Mouse (Mus musculus) heart, postnatal 25 days (tissue): Measurements from ENCODE around the gene Gprc5a. TPM values are rescaled to one million over a fixed set of nuclear protein-coding genes. Genes with fewer than 3 reads are reported as not detected.

ENCODE experiments used
- DNase-seq: peaks from one replicate; pipeline ENCODE4 v3.0.0; 2022; ENCODE audit warnings: low spot score
- intact Hi-C: fragments of 180-260 bp; cut with DNase I; formaldehyde crosslinking; loops from one replicate; pipeline ENCODE4 v1.15.1; 2025
- total RNA-seq, 2 experiments: library from RNA; stranded (reverse); gene quantifications; 2 replicates each; pipeline ENCODE4 v1.2.3; 2021

Gprc5a gene
- total RNA-seq, 2 experiments from 2014 or later, result 1.0 TPM

DNA sequence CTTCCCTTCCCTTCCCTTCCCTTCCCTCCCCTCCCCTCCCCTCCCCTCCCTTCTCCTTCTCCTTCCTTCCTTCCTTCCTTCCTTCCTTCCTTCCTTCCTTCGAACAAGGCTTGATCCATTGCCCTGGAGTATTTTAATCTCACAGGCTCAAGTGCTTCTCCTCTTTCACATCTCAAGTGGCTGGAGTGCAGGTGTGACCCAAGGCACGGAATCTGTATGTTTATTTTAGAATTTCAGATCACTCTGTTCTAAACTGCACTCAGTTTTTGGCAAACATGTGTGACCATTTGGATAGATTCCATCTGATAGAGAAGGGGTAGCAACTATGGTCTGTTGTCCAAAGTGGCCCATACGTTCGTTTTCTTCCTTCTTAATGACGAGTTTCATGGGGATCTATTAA is 2.8 kb downstream of the Gprc5a start:
- DNase-seq, result no peak
- intact Hi-C loops, result no loop called here

DNA sequence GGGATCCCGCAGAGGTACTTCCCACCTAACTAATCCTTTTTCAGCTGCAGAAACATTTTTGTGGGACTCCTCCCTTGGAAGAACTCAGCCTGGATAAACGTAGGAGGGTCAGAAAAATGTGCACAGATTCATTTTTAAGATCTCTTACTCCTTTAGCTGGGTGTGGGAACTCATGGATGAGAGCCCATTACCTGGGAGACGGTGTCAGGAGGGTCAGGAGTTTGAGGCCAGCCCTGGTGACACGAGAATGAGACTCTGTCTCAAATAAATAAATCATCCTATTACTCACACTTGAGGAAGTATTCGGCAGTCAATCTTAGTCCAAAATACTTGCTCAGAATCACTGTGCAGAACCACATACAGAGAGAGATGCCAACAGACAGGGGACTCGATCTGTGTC is 4.4 kb downstream of the Gprc5a start:
- intact Hi-C loops, result no loop called here
- DNase-seq, result no peak

DNA sequence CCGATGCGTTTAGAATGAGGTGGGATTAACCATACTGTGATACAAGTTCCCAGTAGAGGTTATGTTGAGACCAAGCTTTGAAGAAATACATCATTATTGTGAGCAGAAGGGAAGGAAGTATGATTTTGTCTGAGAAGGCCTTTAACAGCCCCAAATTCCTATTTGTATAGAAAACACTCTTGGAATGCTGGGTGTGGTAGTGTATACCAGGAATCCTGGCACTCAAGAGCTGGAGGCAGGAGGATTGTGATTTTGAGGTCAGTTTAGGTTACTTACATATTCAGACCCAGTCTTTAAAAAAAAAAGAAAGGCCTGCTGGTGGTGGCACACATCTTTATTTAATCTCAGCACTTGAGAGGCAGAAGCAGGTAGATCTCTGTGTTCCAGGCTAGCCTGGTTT is 4.9 kb downstream of the Gprc5a start:
- intact Hi-C loops, result no loop called here
- no peak for DNase-seq

DNA sequence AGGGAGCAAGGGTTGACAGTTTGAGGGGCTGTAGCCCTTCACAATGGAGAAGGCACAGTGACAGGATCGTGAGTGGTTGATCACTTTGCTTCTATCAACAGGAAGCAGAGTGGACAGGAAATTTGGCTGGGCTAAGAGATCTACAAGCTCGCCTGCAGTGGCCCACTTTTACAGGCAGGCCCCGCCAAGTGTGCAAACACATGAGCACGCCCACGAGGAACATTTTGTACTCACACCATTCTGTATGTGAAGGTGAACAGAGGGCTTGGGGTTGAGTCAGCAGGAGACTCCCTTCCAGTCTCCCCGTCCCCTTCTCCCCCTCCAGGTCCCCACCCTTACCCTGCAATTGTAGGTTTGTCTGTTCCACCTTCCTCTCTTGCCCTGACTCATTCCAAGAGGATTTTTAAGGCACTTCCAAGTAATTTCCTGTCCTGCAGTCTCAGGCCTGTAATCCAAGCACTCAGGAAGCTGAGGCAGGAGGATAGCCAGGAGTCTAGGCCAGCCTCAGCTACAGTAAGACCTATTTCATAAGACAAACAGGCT is 9.0 kb downstream of the Gprc5a start:
- intact Hi-C loops, result no loop called here
- DNase-seq, result no peak

DNA sequence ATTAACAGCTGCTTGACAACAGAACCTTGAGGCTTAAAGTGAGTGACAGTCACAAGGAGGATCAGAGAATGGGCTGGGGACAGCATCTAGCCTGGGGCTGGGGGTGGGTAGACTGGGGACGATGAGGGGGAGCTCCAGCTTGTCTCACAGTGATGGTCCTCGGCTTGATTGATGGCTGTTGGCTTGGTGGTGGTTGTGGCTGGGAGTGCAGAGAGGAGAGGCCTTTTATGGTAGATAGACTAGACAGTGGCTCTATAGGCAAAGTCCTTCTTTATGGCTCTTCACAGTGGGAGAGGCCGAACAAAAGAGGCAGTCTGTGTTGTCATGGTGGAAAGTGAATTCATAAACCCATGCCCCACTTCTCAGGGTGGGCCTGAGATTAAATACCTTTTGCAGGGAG is 10.8 kb downstream of the Gprc5a start:
- no peak for DNase-seq
- intact Hi-C loops, result no loop called here

DNA sequence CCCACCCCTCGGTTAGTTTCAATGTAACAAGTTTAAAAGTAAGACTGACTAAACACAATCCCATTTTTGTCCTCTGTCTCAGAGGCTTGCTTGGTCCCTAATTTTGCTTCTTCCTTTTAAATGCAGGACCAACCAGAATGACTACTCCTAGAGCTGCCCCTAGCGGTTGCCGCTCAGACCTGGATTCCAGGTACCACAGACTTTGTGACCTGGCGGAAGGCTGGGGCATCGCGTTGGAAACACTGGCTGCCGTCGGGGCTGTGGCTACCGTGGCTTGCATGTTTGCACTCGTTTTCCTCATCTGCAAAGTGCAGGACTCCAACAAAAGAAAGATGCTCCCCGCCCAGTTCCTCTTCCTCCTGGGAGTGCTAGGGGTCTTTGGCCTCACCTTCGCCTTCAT is 13.0 kb downstream of the Gprc5a start:
- no peak for DNase-seq
- intact Hi-C loops, result no loop called here

DNA sequence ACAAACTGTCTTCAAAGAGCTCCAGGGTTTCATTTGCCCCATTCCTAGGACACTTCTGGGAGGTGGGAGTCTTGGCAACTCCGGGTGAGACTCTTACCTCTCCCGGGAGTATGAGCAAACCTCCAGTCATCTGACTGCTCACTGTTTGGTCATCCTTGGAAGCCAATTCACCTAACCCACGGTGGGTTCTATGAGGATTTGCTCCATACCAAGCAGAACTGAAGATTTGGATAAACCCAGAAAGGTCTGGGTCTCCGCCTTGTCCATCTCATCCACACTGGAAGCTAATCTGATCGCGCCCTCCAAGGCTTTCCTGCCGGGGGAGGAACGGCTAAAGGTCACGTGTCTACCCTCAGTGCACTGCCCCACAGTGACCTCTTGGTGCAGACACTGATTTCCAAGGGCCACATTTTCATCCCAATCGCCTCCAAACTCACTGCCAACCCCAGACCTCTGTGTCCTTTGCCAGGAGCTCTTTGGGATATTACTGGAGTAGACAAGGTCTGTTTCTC is 18.6 kb downstream of the Gprc5a start:
- intact Hi-C loops, result no loop called here
- no peak for DNase-seq

DNA sequence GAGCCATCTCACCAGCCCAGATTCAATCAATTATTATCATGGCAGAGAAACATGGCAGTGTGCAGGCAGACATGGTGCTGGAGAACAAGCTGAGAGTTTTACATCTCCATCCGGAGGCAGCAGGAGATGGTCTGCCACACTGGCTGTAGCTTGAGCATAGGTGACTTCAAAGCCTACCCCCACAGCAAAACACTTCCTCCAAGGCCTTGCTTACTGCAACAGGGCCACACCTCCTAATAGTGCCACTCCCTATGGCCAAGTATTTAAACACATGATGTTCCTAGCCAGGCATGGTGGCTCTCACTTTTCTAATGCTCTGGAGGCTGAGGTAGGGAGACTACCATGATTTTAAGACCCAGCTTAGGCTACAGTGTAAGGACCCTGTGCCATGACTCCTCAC is 20.3 kb downstream of the Gprc5a start:
- DNase-seq, result no peak
- intact Hi-C loops, result loop anchor here (2.0 to 5.0 kb wide), 4 partner anchors 58 to 315 kb away; no protein-coding TSS in a partner anchor

DNA sequence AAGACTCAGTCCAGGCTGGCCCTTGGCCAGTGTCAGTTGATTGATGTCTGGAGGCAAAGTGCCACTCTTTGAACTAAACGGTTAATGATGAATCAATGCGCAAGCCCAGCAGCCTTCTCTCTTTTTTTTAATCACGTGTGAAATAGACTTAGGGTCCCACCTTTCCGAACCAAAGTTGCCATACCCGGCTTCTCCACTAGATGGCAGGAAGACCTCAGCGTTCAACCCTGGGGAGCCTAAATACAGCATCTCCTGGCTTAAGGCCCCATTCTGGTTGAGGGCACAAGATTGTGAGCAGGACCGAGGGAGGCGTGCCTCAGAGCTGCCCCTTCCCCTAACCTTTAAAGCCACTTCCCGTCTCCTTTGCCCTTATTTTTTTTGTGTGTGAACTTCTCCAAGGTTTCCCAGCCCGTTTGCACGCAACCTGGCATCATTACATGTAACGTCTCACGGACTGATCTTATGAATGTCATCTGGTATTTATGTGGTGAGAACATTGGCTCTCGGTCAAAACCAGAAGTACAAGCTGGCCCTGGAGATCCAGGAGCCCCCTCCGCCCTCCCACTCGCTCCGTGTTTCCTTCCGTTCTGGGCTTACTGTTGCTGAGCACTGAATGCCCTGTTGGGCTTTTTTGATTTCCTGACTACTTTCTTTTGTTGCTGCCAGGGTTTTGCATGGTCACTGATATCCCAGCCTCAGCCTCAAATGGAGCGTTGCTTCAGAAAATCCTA is 22.4 kb downstream of the Gprc5a start:
- peak; percentile 41 for DNase-seq
- intact Hi-C loops, result loop anchor here (1.0 to 5.0 kb wide), 5 partner anchors 57 to 313 kb away; no protein-coding TSS in a partner anchor

DNA sequence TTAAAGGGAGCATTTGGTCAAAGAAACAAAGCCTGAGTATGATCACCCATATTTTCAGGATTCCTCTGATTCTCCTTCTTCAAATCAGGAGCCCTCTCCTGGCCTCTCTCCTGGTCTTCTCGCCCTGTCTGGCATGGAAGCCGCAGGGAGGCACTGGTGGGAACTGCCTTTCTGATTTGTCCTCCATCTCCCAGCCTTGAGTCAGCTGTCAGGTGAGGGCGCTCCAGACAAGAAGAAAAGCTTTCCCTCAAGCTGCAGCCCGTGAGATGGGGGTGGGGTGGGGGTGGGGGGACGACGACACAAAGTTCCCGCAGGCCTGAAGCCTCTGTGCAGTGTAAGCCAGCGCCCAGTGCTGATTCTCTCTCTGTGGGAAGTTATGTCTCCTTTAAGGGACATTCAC is 24.3 kb downstream of the Gprc5a start:
- no peak for DNase-seq
- intact Hi-C loops, result loop anchor here (5.0 kb wide), 3 partner anchors 62 to 288 kb away; no protein-coding TSS in a partner anchor

DNA sequence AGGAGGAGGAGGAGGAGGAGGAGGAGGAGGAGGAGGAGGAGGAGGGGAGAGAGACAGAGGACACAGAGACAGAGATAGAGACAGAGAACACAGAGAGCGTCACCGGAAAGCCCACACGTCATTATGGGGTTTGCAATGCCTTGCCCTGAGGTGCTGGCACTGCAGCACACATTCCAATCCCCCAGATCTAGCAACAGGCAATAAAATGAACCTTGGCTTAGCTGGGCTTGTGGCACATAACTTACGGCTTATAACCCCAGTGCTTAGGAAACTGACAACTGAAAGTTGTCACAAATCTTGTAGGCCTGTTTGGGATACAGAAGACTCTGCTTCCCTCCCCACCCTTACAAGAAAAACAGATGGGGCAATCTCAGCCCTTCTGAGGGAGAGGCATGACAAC is 25.2 kb downstream of the Gprc5a start:
- no peak for DNase-seq
- intact Hi-C loops, result no loop called here

DNA sequence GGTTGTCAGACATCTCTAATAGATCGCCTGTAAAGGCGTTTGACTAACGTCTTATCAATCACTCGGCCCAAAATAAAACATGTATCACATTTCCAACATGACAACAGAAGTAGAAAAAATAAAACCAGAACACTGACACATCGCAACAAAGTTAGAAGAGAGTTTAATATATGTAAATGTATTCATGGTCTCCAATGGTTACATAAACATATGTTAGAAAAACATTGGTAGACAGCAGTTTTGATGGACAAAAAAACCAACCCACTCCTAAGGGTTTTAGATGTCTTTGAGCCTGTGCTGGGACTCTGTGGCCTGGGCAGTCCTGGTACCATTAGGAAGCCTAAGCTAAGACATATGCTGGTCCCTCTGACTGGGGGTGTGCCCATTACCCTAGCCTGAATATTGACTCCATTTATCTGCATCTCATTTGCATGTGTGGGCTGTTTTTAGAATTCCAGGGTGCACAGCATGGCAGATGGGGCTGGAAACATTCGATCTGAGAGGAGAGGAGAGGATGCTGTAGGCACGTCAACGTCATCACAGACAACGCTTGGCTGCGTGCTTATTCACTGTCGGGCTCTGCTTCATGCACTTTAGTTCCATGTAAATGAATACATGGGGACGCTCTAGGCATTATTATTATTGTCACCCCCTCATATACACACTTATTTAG is 27.5 kb downstream of the Gprc5a start:
- intact Hi-C loops, result no loop called here

DNA sequence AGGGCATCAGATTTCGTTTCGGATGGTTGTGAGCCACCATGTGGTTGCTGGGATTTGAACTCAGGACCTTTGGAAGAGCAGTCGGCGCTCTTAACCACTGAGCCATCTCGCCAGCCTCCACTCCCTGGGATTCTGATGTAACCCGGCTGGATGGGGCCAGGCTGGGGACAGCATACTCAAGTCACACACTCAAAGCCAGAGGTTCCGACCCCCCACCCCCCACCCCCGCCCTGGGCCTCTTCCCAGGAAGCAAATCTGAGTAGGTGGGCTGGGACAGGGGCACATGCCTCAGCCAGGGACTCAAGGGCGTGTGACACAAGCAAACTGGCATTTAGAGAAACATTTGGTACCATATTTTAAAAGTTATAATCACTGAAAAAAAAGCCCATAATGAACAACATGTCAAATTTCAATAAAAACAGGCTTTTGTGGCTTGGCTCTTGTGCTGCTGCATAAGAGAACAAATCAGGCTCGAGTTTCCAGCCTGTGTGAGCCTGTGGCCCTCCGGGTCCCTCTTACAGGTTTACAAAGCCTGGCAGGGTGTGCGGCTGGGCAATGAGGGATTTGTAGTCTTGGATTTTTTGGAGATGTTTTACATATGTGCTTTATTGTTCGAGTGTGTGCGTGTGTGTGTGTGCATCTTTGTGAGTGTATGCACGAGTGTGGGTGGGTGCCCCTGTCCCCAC is 35.5 kb downstream of the Gprc5a start:
- DNase-seq, result no peak
- intact Hi-C loops, result no loop called here

More for the DNA sequence above, 27.5 kb downstream of the Gprc5a start:
- no peak for DNase-seq

DNA sequence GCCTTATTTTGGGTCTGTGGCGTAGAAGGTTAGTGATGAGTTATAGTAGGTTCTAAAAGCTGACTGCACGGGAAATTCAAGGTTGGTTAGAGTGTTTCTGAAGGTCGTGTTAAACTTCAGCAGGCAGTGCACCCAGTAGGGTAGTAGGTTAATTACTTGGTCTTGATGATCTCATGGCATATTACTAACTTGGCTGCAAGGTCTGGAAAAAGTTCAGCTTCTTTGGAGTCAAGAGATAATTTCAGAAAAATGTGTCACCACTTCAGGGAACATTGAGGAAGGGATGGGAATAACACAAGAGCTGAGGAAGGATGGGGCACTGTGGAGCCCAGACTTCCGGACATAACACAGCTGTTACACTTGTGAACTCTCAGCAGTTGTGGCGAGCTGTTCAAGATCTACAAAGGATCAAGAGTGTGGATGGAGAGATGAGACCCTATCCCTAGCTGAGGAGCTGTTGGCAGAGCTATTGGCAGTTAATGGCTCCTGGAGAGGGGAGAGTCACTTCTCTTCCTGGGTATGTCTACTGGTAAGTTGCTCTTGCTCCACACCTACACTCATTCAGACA is 37.4 kb downstream of the Gprc5a start:
- no peak for DNase-seq
- intact Hi-C loops, result no loop called here

DNA sequence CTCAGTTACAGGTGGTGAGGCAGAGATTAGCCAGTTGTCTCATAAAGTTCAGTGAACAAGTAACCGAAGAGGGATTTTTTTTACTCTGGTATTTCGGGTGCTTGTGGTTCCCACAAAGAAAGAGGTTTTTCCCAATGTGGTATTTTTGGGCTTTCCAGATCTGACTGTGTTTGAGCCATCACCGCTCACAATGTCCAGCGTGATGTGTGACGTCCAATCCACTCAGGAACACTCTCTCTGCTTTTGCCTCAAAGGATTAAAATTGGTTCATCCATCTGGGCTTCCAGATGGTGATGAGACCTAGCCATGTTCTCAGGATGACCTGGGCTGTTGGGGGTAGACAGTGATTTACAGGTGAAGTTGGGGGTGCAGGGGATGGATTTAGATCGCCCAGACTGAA is 41.6 kb downstream of the Gprc5a start:
- intact Hi-C loops, result no loop called here
- DNase-seq, result no peak

DNA sequence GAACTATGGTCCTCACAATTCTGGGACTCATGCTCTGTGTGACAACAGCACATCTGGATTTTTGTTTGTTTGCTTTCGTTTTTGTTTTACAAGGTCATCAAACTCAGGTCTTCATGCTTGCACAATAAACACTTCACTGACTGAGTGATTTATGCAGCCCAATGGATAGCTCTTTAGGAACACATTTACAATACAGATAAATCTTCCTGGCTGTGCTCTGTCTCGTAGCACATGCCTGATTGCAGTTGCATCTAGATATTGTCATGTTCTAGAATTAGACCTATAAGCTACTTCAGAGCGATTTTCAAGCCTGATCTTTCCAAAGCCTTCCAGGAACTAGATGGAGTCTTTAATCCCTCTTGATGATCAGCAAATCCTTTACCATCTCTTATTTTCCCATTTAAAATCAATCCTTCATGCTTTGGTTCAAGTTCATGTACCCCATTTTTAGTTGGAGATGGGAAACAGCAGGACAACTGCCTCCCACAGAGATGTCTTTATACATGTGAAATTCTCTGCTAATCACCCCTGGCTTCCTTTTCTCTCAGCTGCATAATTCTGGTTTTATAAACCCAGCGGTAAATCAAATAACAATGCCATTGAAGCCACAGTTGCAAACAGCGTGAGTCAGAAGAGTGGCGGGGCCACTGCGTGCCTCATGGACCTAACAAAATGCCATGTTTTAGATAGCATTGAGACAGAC is 47.1 kb downstream of the Gprc5a start:
- intact Hi-C loops, result no loop called here

DNA sequence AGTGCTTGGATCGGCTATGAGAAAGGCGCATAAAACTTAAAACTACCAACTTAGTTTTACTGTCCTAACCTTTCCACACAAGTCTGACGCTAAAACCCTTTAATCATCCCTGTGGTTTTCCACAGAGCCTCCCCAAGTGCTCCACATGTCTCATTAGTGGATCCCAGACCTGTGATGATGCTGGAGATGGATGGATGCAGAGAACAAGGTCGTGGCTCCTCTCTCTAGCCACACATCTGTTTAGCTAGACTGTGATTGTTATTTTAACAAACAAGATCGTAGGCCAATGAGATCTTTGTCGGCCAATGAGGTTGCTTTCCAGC is 47.6 kb downstream of the Gprc5a start:
- intact Hi-C loops, result no loop called here

More for the DNA sequence above, 47.1 kb downstream of the Gprc5a start:
- DNase-seq, result no peak

DNA sequence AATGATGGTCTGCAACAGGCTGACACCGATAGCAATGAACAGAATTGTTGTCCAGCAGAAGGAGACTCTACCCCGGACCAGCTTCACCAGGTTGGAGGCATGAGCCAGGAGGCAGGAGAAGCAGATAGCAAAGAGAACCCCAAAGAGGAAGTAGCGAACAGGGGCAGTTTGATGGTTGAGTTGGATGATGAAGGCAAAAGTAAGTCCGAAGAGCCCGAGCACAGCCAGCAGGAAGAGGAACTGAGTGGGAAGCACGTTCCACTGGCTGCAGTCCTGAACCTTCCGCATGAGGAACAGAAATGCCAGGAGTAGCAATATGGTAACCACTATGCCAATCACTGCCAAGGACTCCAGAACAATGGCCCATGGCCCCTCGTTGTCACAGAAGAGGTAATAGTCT is 51.0 kb downstream of the Gprc5a start:
- no peak for DNase-seq
- intact Hi-C loops, result no loop called here

More for the DNA sequence above, 47.6 kb downstream of the Gprc5a start:
- DNase-seq, result no peak

DNA sequence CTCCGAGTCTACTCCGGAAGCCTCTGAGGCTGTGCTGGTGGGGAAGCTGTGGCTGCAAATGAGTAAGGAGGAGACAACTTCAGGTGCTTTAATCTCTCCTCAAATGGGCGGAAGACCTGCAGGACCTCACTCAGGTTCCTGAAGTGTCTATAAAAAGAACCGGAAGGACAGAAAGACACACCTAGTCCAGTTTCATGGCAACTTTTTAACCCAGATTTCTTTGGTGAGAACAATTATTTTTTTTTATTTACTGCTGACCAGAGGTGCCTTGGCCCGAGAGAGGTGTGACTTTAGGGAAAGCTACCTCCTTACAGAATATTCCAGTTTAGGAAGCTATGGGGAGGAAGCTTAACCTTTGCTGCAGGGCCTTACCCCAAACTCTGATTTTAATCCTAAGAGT is 52.7 kb downstream of the Gprc5a start, which contains the start of gene Gprc5d:
Gprc5d (minus strand) TSS at position 101 of the 400 bp plus-strand sequence.
- intact Hi-C loops, result no loop called here
- DNase-seq, result no peak
